Mouse (Mus musculus): Measurements from ENCODE around the gene Ehd4. TPM values are rescaled to one million over a fixed set of nuclear protein-coding genes. Genes with fewer than 3 reads are reported as not detected.

The Ehd4 gene
- total and polyA plus RNA-seq, 3 experiments = 8.1 to 27.7 (median 9.8) TPM

DNA sequence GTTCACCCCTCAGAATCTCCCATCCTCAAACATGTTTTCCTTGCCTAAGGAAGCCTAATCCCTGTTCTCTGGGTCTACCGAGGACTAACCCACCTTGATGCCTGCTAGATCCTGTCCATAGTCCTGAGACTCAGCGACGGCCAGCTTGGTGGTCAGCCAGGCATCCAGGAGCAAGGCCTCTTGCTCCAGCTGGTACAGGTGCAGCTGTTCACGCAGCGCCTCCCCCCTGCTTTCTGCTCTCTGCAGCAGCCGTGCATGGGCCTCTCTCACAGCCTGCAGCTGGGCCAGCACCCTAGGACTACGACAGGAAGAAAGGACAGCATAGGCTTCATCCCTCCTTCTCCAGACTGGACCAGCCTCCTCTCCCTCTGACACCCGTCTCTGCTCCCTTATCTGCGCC, 106.2 kb downstream of the Ehd4 start:
- Histone ChIP-seq H3K27me3 (replicated peaks) (peaks cover 9% of the 10 kb centered on the region), H3K4me1 (ENCODE audit: control insufficient read depth in 1 of 2, insufficient read depth in 2 of 2) (no peaks in the 10 kb centered on the region), H3K27ac (ENCODE audit: insufficient read depth, low read depth) (no peak overlapping the region), H3K79me2 (replicated peaks; ENCODE audit: control insufficient read depth, extremely low read depth, insufficient read depth, poor library complexity, severe bottlenecking) (no peaks in the 10 kb centered on the region), H3K9me3 (replicated peaks; ENCODE audit: low read length) (no peaks in the 10 kb centered on the region), H3K4me3 (replicated peaks in 1 of 3; ENCODE audit: low read depth in 2 of 3, low read length in 2 of 3, poor library complexity in 1 of 3) (no peak overlapping the region), H3K9ac (ENCODE audit: insufficient read depth, low read depth) (no peak overlapping the region), H3K36me3 (replicated peaks in 1 of 2; ENCODE audit: control insufficient read depth in 1 of 2, insufficient read depth in 1 of 2, low read length in 1 of 2) (peaks cover 0 to 6% of the 10 kb centered on the region in 2 experiments), H3K4me2 (ENCODE audit: insufficient read depth, low read depth, poor library complexity, severe bottlenecking) (no peak overlapping the region)
- in situ Hi-C loops (cut with MboI; ENCODE audit: low pct_ligation_motif_present, low pct_unique_long_range_greater_than_20kb, low sequenced_read_pairs) (no loop called here), dilution Hi-C loops (cut with MboI; ENCODE audit: extremely low pct_ligation_motif_present, extremely low pct_unique_long_range_greater_than_20kb, low sequenced_read_pairs) (no loop called here)
- DNase-seq (ENCODE audit: extremely low read depth) = no peak
- TF ChIP-seq CHD2 (IDR thresholded peaks at IDR 0.05; ENCODE audit: low read length) (no peak), UBTF (IDR thresholded peaks at IDR 0.05; ENCODE audit: low read depth, low read length) (no peak), ELF1 (IDR thresholded peaks at IDR 0.05; ENCODE audit: low read depth, low read length) (no peak), MYC (IDR thresholded peaks at IDR 0.05; ENCODE audit: low read depth, low read length) (no peak), NRF1 (IDR thresholded peaks at IDR 0.05; ENCODE audit: low read depth, low read length) (no peak), IRF4 (IDR thresholded peaks at IDR 0.05; ENCODE audit: low read depth, low read length) (no peak), MAX (IDR thresholded peaks at IDR 0.05; ENCODE audit: low read length) (no peak), PAX5 (IDR thresholded peaks at IDR 0.05; ENCODE audit: low read length) (no peak), CHD1 (IDR thresholded peaks at IDR 0.05; ENCODE audit: low read depth, low read length) (no peak), TCF12 (IDR thresholded peaks at IDR 0.05; ENCODE audit: low read depth, low read length) (no peak), RCOR1 (conservative IDR thresholded peaks at IDR 0.05; ENCODE audit: low read depth, low read length) (no peak), KAT2A (IDR thresholded peaks at IDR 0.05; ENCODE audit: insufficient replicate concordance, low read length) (no peak), BHLHE40 (IDR thresholded peaks at IDR 0.05; ENCODE audit: low read depth, low read length) (no peak), ETS1 (conservative IDR thresholded peaks at IDR 0.05; ENCODE audit: low read depth, low read length) (no peak), GABPA (IDR thresholded peaks at IDR 0.05; ENCODE audit: insufficient replicate concordance, low read depth, low read length) (no peak), POLR2A (IDR thresholded peaks at IDR 0.05; ENCODE audit: low read depth, low read length) (no peak), SMC3 (IDR thresholded peaks at IDR 0.05; ENCODE audit: low read depth, low read length) (no peak), SIN3A (IDR thresholded peaks at IDR 0.05; ENCODE audit: low read length) (no peak), ZNF384 (IDR thresholded peaks at IDR 0.05; ENCODE audit: low read depth, low read length) (no peak), CTCF (conservative IDR thresholded peaks at IDR 0.05 in 1 of 2, IDR thresholded peaks at IDR 0.05 in 1 of 2; ENCODE audit: low read depth in 2 of 2, low read length in 2 of 2) (no peak)

DNA sequence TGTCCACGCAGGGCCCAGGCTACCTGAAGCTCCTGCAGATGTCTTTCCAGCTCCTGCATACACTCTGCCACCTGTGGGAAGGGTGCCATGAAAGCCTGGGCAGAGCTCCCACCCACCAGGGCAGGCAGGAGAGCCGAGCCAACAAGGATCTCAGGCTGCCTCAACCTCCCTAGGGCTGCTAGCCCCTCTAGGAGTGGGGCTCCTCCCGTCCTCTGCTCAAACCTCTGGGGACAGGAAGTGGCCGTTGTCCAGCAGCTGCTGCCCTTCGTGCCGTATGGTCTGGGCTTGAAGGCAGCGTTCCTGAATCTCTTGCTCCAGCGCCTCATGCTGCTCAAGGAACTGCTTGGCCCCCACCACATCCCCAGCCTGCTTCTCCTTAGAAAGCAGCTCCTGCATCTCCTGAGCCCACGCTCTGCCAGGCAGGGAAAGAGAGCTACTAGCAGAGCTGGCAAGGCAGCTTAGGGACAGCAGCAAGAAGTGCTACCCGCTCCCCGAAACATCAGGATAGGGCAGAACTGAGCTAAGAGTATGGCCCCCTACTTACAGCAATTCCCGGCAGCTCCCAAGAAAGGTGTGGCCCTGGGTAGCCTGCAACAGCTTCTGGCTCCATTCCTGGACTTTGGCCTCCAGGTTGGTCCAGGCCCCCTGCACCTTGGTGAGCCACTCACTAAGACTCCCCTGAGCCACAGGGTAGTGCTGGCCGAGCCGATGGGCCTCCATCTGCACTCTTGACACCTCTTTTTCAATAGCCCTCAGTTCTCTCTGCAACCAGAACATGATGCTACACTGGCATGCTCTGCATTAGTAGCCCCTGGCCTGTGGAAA, 107.7 kb downstream of the Ehd4 start:
- DNase-seq (ENCODE audit: extremely low read depth) = no peak
- no peaks in the 10 kb centered on the region for H3K79me2 ChIP-seq (replicated peaks; ENCODE audit: control insufficient read depth, extremely low read depth, insufficient read depth, poor library complexity, severe bottlenecking)
- no peak overlapping the region for H3K4me2 ChIP-seq (ENCODE audit: insufficient read depth, low read depth, poor library complexity, severe bottlenecking)
- no peaks in the 10 kb centered on the region for H3K9me3 ChIP-seq (replicated peaks; ENCODE audit: low read length)
- H3K4me1 ChIP-seq (ENCODE audit: control insufficient read depth in 1 of 2, insufficient read depth in 2 of 2) = no peaks in the 10 kb centered on the region
- H3K9ac ChIP-seq (ENCODE audit: insufficient read depth, low read depth) = no peak overlapping the region
- peaks cover 6 to 17% of the 10 kb centered on the region in 2 experiments for H3K36me3 ChIP-seq (replicated peaks in 1 of 2; ENCODE audit: control insufficient read depth in 1 of 2, insufficient read depth in 1 of 2, low read length in 1 of 2)
- in situ Hi-C loops (cut with MboI; ENCODE audit: low pct_ligation_motif_present, low pct_unique_long_range_greater_than_20kb, low sequenced_read_pairs) = no loop called here
- dilution Hi-C loops (cut with MboI; ENCODE audit: extremely low pct_ligation_motif_present, extremely low pct_unique_long_range_greater_than_20kb, low sequenced_read_pairs) = no loop called here
- TF ChIP-seq ZC3H11A (IDR thresholded peaks at IDR 0.05; ENCODE audit: low read depth, low read length) (no peak), ZNF384 (IDR thresholded peaks at IDR 0.05; ENCODE audit: low read depth, low read length) (no peak), JUND (conservative IDR thresholded peaks at IDR 0.05; ENCODE audit: low read depth, low read length) (no peak), PAX5 (IDR thresholded peaks at IDR 0.05; ENCODE audit: low read length) (no peak), IRF4 (IDR thresholded peaks at IDR 0.05; ENCODE audit: low read depth, low read length) (no peak), ELF1 (IDR thresholded peaks at IDR 0.05; ENCODE audit: low read depth, low read length) (no peak), ETS1 (conservative IDR thresholded peaks at IDR 0.05; ENCODE audit: low read depth, low read length) (no peak)
- no peak overlapping the region for H3K4me3 ChIP-seq (replicated peaks in 1 of 3; ENCODE audit: low read depth in 2 of 3, low read length in 2 of 3, poor library complexity in 1 of 3)
- H3K27me3 ChIP-seq (replicated peaks) = peaks cover 9% of the 10 kb centered on the region
- no peak overlapping the region for H3K27ac ChIP-seq (ENCODE audit: insufficient read depth, low read depth)

Data from CH12.LX (cell line).